Mouse (Mus musculus) T-cell, adult 2 months (primary cell): ENCODE data around the gene Glis2.

ENCODE experiments used
- DNase-seq: peaks from one replicate; pipeline ENCODE4 v3.0.0; 2022; ENCODE audit warnings: low spot score

The Glis2 gene

DNA sequence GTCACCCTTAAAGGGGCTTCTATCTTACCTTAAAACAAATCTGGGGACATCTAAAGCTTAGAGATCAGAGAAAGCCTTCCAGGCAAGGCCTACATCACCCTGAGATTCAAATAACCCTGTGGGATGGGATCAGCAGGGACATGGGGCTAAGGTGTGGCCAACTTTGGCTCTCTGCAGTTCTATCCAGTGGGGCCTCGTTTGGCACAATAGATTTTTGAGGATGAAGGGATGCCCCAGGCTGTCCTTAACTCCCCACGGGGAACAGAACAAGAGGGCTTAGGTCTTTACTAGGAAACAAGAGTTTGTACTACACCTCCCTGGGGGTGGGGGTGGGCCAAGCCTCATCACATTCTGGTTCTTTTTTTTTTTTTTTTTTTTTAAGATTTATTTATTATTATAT, 64.8 kb downstream of the Glis2 start:
- DNase-seq, result no peak

GRCm38 (mm10) chr16:4661605-4662004, 67.1 kb downstream of the Glis2 start:
- no peak for DNase-seq

DNA sequence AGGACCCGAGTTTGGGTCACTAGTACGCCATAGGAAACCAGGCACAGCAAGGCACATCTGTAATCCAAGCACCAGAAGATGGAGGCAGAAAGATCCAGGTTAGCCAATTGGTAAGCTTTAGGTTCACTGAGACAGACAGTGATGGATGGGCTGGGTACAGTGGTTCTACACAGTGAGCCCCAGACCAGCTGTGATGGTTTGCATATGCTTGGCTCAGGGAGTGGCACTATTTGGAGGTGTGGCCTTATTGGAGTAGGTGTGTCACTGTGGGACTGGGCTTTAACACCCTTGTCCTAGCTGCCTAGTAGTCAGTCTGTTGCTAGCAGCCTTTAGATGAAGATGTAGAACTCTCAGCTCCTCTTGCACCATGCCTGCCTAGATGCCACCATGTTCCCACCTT, 69.3 kb downstream of the Glis2 start:
- no peak for DNase-seq

DNA sequence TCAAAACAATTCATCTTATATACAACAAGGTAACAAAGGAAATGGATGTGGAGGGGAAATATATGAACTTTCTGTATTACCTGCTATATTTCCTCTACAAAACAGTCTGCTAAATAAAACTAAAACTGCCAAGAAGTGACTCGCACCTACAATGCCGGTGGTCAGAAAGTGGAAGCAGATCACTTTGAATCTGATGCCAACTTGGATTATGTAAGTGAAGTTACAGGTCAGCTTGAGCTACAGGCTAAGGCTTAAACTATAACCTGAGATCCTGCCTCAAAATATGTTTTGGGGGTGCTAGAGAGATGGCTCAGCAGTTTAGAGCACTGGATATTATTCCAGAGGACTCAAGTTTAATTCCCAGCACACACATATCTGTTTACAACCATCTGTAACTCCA, 71.2 kb downstream of the Glis2 start:
- DNase-seq, result no peak

DNA sequence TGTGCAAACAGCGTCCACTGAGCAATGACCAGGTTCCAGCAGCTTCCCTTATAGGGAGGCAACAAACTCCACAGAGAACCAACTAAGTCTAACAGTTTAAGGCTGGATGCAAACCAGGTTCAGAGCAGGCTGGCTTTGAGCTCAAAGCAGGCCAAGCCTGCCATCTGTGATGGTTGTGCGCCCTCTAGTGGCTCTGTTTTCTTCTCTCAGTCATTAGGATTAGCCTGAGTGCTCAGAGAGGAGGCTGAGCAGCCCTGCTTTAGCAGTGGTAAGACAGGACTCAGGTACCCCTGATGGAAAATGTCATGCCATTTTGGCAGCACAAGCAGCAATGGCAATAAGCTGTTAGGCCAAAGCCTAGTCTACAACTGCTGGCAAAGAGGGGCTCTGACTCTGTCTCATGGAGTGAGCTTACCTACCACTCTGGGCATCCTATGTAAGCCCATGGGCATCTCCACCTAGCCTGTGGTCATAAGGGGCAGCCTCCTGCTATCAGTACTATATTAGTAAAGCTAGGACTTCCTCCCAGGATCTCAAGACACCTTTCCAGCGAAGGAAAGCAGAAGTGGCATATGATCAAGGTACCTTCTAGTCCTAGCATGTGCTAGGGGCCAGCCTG, 72.8 kb downstream of the Glis2 start:
- DNase-seq, result peak; percentile 75

DNA sequence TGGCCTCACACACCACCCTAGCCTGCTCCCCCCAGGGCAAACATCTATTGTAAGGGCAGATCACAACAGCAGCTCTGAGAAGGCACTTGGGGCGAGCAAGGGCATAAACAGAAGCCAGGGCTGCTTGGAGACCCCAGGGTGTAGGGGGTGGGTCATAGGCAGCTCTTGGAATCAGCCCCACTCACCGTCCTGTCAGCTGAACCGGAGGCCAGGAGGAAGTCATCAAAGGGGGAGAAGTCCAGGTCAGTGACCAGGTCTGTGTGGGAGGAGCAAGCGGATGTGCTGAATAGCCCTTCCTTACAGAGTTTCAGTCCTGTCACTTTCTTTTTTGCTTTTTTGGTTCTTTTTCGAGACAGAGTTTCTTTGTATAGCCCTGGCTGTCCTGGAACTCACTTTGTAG, 75.8 kb downstream of the Glis2 start:
- DNase-seq, result no peak

- DNase-seq, result peak; percentile 85
These were observed 79.6 kb downstream of the Glis2 start for GRCm38 (mm10) chr16:4674091-4674490.
